Mouse (Mus musculus): Measurements from ENCODE around the gene Clip3. TPM values are rescaled to one million over a fixed set of nuclear protein-coding genes. Genes with fewer than 3 reads are reported as not detected.

The Clip3 gene
- 0.49 and 1.7 TPM in 2 replicates for polyA plus RNA-seq (2012; ENCODE audit: insufficient read depth, insufficient read length, missing spikeins)

GRCm38 (mm10) chr7:30291215-30292131 is at the start of gene Clip3:
Gene Clip3 (plus strand): TSS chr7:30291728.
- Histone ChIP-seq H3K4me1 (ENCODE audit: control insufficient read depth, insufficient read depth, low read length) (peaks cover 6% of the 10 kb centered on the region; the same call in 1 of the 2 replicates), H3K27ac (ENCODE audit: insufficient read depth, low read depth, low read length) (no peak within 1 kb of the TSS), H3K4me3 (ENCODE audit: insufficient read depth, low read length) (no peak within 1 kb of the TSS)
- TF ChIP-seq CTCF (IDR thresholded peaks at IDR 0.05; ENCODE audit: low read depth, low read length) (no peak), POLR2A (IDR thresholded peaks at IDR 0.05; ENCODE audit: borderline replicate concordance, low read depth, low read length) (no peak)

- H3K27ac ChIP-seq (ENCODE audit: insufficient read depth, low read depth, low read length), result no peak overlapping the region
- no peak overlapping the region for H3K4me3 ChIP-seq (ENCODE audit: insufficient read depth, low read length)
- H3K4me1 ChIP-seq (ENCODE audit: control insufficient read depth, insufficient read depth, low read length), result peaks cover 11% of the 10 kb centered on the region
- TF ChIP-seq CTCF (IDR thresholded peaks at IDR 0.05; ENCODE audit: low read depth, low read length) (no peak), POLR2A (IDR thresholded peaks at IDR 0.05; ENCODE audit: borderline replicate concordance, low read depth, low read length) (no peak)
These were observed 39.3 kb upstream of the Clip3 start for GRCm38 (mm10) chr7:30251956-30252954.

- Histone ChIP-seq H3K4me3 (ENCODE audit: insufficient read depth, low read length) (no peak overlapping the region), H3K4me1 (ENCODE audit: control insufficient read depth, insufficient read depth, low read length) (peaks cover 9% of the 10 kb centered on the region), H3K27ac (ENCODE audit: insufficient read depth, low read depth, low read length) (peak overlapping the region; percentile 32)
- TF ChIP-seq POLR2A (IDR thresholded peaks at IDR 0.05; ENCODE audit: borderline replicate concordance, low read depth, low read length), result no peak
- no peak for TF ChIP-seq CTCF (IDR thresholded peaks at IDR 0.05; ENCODE audit: low read depth, low read length)
These were observed 26.5 kb upstream of the Clip3 start for GRCm38 (mm10) chr7:30265041-30265440.

DNA sequence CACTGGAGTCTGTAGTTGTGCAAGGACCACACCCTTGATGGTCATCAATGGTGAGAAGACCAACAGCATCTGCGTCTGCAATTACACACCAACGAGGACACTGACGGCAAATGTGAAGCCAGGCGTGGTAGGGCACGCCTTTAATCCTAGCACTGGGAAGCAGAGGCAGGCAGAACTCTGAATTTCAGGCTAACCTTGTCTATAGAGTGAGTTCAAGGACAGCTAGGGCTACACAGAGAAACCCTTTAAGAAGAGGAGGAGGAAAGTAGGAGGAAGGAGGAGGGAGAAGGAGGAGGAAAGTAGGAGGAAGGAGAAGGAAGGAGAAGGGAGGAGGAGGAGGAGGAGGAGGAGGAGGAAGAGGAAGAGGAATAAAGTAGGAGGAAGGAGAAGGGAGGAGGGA is 26.0 kb upstream of the Clip3 start:
- TF ChIP-seq CTCF (IDR thresholded peaks at IDR 0.05; ENCODE audit: low read depth, low read length), result no peak
- no peak for TF ChIP-seq POLR2A (IDR thresholded peaks at IDR 0.05; ENCODE audit: borderline replicate concordance, low read depth, low read length)
- Histone ChIP-seq H3K4me3 (ENCODE audit: insufficient read depth, low read length) (no peak overlapping the region), H3K4me1 (ENCODE audit: control insufficient read depth, insufficient read depth, low read length) (peaks cover 11% of the 10 kb centered on the region), H3K27ac (ENCODE audit: insufficient read depth, low read depth, low read length) (peak overlapping the region; percentile 32)

GRCm38 (mm10) chr7:30265935-30266334 is 25.6 kb upstream of the Clip3 start:
- TF ChIP-seq POLR2A (IDR thresholded peaks at IDR 0.05; ENCODE audit: borderline replicate concordance, low read depth, low read length) (no peak), CTCF (IDR thresholded peaks at IDR 0.05; ENCODE audit: low read depth, low read length) (no peak)
- Histone ChIP-seq H3K4me1 (ENCODE audit: control insufficient read depth, insufficient read depth, low read length) (peaks cover 11% of the 10 kb centered on the region), H3K4me3 (ENCODE audit: insufficient read depth, low read length) (no peak overlapping the region), H3K27ac (ENCODE audit: insufficient read depth, low read depth, low read length) (no peak overlapping the region)

- no peak for TF ChIP-seq CTCF (IDR thresholded peaks at IDR 0.05; ENCODE audit: low read depth, low read length)
- no peak for TF ChIP-seq POLR2A (IDR thresholded peaks at IDR 0.05; ENCODE audit: borderline replicate concordance, low read depth, low read length)
- no peak overlapping the region for H3K4me3 ChIP-seq (ENCODE audit: insufficient read depth, low read length)
- peaks cover 11% of the 10 kb centered on the region for H3K4me1 ChIP-seq (ENCODE audit: control insufficient read depth, insufficient read depth, low read length)
- H3K27ac ChIP-seq (ENCODE audit: insufficient read depth, low read depth, low read length), result no peak overlapping the region
These were observed 24.7 kb upstream of the Clip3 start for GRCm38 (mm10) chr7:30266780-30267179.

DNA sequence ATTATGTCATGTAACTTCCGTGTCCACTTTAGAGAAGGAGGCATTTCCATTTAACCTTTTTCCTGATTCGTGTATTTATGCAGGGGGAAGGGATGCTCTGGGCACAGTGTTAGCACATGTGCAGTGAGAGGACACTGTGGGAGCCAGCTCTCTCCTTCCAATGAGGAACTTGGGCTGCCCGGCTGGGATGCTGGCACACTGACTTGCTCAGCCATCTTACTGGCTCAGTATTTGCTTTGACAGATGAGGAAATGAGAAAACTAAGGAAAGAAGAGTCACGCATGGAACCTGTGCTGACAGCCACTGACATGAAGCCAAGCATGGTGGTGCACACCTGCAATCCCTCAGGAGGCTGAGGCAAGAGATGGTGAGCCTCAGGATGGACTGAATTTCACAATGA is 21.9 kb upstream of the Clip3 start:
- Histone ChIP-seq H3K4me3 (ENCODE audit: insufficient read depth, low read length) (no peak overlapping the region), H3K4me1 (ENCODE audit: control insufficient read depth, insufficient read depth, low read length) (peaks cover 11% of the 10 kb centered on the region), H3K27ac (ENCODE audit: insufficient read depth, low read depth, low read length) (no peak overlapping the region)
- TF ChIP-seq POLR2A (IDR thresholded peaks at IDR 0.05; ENCODE audit: borderline replicate concordance, low read depth, low read length), result no peak
- no peak for TF ChIP-seq CTCF (IDR thresholded peaks at IDR 0.05; ENCODE audit: low read depth, low read length)

GRCm38 (mm10) chr7:30274383-30274782 is 17.1 kb upstream of the Clip3 start:
- TF ChIP-seq CTCF (IDR thresholded peaks at IDR 0.05; ENCODE audit: low read depth, low read length) (no peak), POLR2A (IDR thresholded peaks at IDR 0.05; ENCODE audit: borderline replicate concordance, low read depth, low read length) (no peak)
- no peak overlapping the region for H3K4me3 ChIP-seq (ENCODE audit: insufficient read depth, low read length)
- H3K27ac ChIP-seq (ENCODE audit: insufficient read depth, low read depth, low read length), result no peak overlapping the region
- peaks cover 15% of the 10 kb centered on the region for H3K4me1 ChIP-seq (ENCODE audit: control insufficient read depth, insufficient read depth, low read length)

DNA sequence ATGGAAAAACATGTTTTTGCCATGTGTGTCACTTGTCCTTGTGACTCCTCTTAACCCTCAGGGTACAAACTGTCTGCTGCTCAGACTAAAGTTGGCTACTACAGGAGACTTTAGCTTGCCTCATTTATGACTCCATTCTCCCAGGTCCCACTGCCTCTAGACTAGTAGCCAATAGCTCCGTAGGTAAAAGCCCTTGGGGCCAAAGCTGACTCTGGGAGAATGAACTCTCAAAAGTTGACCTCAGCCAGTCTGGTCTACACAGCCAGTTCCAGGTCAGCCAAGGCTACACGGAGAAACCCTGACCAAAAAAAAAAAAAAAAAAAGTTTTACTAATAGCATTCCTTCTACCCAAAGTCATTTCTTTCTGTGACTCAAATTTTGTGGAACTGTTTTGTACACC is 12.6 kb upstream of the Clip3 start:
- peaks cover 26% of the 10 kb centered on the region for H3K4me1 ChIP-seq (ENCODE audit: control insufficient read depth, insufficient read depth, low read length)
- TF ChIP-seq CTCF (IDR thresholded peaks at IDR 0.05; ENCODE audit: low read depth, low read length) (no peak), POLR2A (IDR thresholded peaks at IDR 0.05; ENCODE audit: borderline replicate concordance, low read depth, low read length) (no peak)
- peak overlapping the region; percentile 86 for H3K27ac ChIP-seq (ENCODE audit: insufficient read depth, low read depth, low read length)
- peak overlapping the region; percentile 89; the same call in 1 of the 2 replicates for H3K4me3 ChIP-seq (ENCODE audit: insufficient read depth, low read length)
